Mouse (Mus musculus): Measurements from ENCODE around the gene Klhl23. TPM values are rescaled to one million over a fixed set of nuclear protein-coding genes. Genes with fewer than 3 reads are reported as not detected.

Klhl23 gene
- polyA plus RNA-seq (2012; rRNA removed; ENCODE audit: low replicate concordance), result 0.48 and 3.5 TPM in 2 replicates

DNA sequence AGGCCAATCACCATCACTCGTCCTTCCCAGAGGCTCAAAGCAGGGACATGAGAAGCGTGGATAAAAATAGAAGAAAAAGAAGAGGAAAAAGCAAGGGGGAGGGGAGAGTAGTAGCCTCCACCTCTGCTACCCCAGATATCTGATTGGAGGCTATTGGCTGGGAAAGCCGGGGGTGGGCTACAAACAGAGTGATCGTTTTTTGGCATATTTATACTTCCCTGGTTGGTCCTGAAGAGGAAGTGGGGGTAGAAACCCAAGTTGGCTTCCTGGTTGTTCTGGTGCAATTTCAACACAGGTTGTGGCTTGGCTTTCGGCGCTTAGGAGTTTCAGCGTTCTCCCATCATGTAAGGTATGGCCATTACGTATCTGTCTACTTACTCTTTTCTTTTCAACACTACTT, at the start of gene Klhl23:
Gene Klhl23, plus strand, starts transcription at position 234 of the 400 bp plus-strand sequence.

DNA sequence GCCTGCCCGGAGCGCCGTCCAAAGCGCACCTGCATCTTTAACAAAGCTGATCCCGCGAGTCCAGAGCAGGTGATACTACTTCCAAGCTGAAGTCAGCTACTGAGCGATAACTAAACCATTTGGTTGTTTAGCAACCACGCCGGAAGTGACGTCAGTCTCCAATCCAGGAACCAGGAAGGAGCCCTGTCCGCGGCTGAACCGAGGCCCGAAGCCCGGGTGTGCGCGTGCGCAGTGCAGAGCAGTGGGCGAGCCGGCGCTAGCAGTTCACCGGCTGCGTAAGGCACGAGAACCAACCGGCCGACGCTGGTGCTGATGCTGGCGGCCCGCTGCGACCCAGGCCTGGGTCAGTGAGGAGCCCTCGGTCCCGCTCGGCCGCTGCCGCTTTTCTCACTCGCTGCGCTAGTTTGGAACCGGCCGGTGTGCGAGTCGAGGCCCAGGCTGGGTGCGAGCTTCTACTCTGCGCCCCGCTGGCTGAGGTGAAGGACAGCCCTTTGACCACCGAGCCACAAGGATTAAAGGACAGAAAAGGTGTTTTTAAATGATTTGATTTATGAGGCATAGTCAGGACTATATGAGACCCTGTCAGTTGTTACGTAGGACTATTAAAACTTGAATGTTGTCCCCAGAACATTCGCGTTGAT, 32.2 kb upstream of the Klhl23 start, which contains the start of the genes Ccdc173 and Phospho2:
Gene Ccdc173, minus strand, starts transcription at position 147 of the 641 bp plus-strand sequence.
Gene Phospho2, plus strand, starts transcription at position 195 of the 641 bp plus-strand sequence.

DNA sequence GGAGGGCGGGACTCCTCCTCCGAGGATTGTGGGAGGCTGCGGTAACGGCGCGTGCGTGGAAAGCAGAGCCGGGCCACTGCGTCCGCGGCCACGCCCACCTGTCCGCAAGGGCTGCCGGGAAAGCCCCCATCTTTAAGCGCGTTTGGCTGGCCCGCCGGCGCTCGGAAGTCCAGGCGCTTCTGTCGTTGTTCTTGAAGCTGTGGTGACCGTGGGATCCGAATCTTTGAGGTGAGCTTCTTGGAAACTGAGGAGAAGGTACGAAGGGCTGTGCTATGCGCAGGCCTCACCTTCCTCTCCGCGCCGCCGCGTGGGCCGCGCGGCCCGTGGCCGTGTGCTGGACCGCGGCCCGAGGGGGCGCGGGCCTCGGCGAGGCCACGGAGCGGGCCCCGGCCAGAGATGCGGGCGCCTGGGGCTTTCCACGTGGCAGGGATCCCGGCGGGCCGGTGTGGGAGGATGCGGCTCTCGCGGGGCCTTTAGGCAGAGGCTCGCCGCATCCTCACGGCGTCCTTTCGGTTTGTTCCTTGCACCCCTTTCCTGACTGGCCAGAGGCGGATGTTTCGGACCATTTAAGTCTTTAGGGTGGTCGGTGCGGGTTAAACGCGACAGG, 39.8 kb downstream of the Klhl23 start, which contains the start of gene Ssb:
Gene Ssb, plus strand, starts transcription at position 78 of the 607 bp plus-strand sequence.

DNA sequence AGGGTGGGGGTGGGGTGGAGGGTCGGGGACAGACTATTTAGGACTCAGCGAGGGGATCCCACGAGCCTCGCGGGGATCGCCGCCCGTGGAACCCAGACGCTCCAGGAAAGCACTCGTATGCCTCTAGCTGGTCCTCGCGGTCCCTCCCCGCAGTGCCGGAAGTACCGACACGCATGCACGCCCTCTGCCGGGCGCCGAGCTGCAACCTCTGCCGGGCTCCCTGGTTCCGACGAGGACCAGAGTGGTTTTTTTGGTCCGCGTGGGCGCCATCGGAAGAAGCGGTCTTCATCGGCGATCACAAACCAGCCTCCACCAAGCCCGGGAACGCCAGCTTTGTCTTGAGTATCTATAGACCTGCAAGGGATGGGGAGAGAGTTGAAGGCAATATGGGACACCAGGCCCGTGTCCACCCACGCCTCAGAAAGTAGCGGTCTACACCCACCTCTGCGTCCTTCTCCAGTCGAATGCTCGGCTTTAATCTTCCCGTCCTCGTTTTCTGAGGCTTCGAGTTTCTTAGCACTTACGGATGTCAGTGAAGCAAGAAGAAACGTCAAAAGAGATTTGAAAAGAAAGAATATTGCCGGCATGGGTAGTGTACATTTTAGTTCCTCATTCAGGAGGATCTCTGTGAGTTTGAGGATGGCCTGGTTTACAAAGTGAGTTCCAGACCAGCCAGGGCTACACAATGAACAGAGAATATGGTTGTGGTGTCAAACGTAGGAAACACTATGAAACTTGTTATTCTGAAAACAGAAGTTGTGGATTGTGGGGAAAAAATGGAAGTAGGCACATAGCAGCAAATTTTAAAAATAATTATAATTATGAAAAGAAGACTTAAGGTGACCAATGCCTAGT, 63.9 kb downstream of the Klhl23 start, which contains the start of gene Mettl5:
Gene Mettl5, minus strand, starts transcription at position 165 of the 855 bp plus-strand sequence.

Other genes with a start within 250 kb of the Klhl23 start
- 0.04 TPM in 2 replicates for gene Lrp2, start 235.9 kb upstream of the Klhl23 start, polyA plus RNA-seq (2012; rRNA removed; ENCODE audit: low replicate concordance)
- gene Bbs5, start 174.8 kb upstream of the Klhl23 start, polyA plus RNA-seq (2012; rRNA removed; ENCODE audit: low replicate concordance), result 0.37 and 1.1 TPM in 2 replicates
- 34.3 TPM in 1 of 2 replicates, not detected in the other for gene Klhl41, start 151.8 kb upstream of the Klhl23 start, polyA plus RNA-seq (2012; rRNA removed; ENCODE audit: low replicate concordance)
- gene Fastkd1, start 108.4 kb upstream of the Klhl23 start, polyA plus RNA-seq (2012; rRNA removed; ENCODE audit: low replicate concordance), result 3.6 and 6.7 TPM in 2 replicates
- gene Ppig, start 99.4 kb upstream of the Klhl23 start, polyA plus RNA-seq (2012; rRNA removed; ENCODE audit: low replicate concordance), result 0.63 and 2.2 TPM in 2 replicates
- gene Ccdc173, start 32.4 kb upstream of the Klhl23 start, polyA plus RNA-seq (2012; rRNA removed; ENCODE audit: low replicate concordance), result 0.06 and 0.36 TPM in 2 replicates
- 22.3 and 116 TPM in 2 replicates for gene Phospho2, start 32.3 kb upstream of the Klhl23 start, polyA plus RNA-seq (2012; rRNA removed; ENCODE audit: low replicate concordance)
- 0.98 and 3.9 TPM in 2 replicates for gene Ssb, start 39.6 kb downstream of the Klhl23 start, polyA plus RNA-seq (2012; rRNA removed; ENCODE audit: low replicate concordance)
- gene Mettl5, start 63.7 kb downstream of the Klhl23 start, polyA plus RNA-seq (2012; rRNA removed; ENCODE audit: low replicate concordance), result 3.2 and 5.9 TPM in 2 replicates
- gene Ubr3, start 75.3 kb downstream of the Klhl23 start, polyA plus RNA-seq (2012; rRNA removed; ENCODE audit: low replicate concordance), result 10.3 and 22.7 TPM in 2 replicates
- gene Myo3b, start 217.2 kb downstream of the Klhl23 start, polyA plus RNA-seq (2012; rRNA removed; ENCODE audit: low replicate concordance), result 0.06 TPM in 2 replicates